Mouse (Mus musculus) thymus, postnatal 4 days (tissue): ENCODE measurements at regions not wholly inside any gene's neighbourhood (a gene's known extent, or its start where the extent isn't known, plus 50 kb on each side); places are given as distances from the start of the nearest gene placed in this dataset.
A peak's percentile ranks its signal among the peaks of the same experiment; 100 is the strongest.

Experiments
- DNase-seq: peaks from one replicate; pipeline ENCODE4 v3.0.0; 2021

- DNase-seq = no peak
Measured at GRCm38 (mm10) chr3:38820787-38821186, 66.0 kb upstream of the Fat4 start.

GRCm38 (mm10) chr3:38820315-38820714 is 66.4 kb upstream of the Fat4 start:
- DNase-seq = no peak

- DNase-seq = no peak
Measured at GRCm38 (mm10) chr3:38817651-38818050, 69.1 kb upstream of the Fat4 start.

GRCm38 (mm10) chr3:38812457-38812856 is 74.3 kb upstream of the Fat4 start:
- DNase-seq = no peak

- peak; percentile 51 for DNase-seq
Measured at GRCm38 (mm10) chr3:38811635-38812034, 75.1 kb upstream of the Fat4 start.

GRCm38 (mm10) chr3:38806469-38807055 is 80.2 kb upstream of the Fat4 start:
- DNase-seq = no peak

- no peak for DNase-seq
Measured at GRCm38 (mm10) chr3:38806036-38806435, 80.7 kb upstream of the Fat4 start.

- DNase-seq = no peak
Measured at GRCm38 (mm10) chr3:38795646-38796301, 91.0 kb upstream of the Fat4 start.

- DNase-seq = no peak
Measured at GRCm38 (mm10) chr3:38793221-38793620, 93.5 kb upstream of the Fat4 start.

GRCm38 (mm10) chr3:38788751-38789150 is 98.0 kb upstream of the Fat4 start:
- no peak for DNase-seq

GRCm38 (mm10) chr3:38783711-38784110 is 103.0 kb upstream of the Fat4 start:
- DNase-seq = no peak

- no peak for DNase-seq
Measured at GRCm38 (mm10) chr3:38783051-38783450, 103.7 kb upstream of the Fat4 start.

GRCm38 (mm10) chr3:38776743-38777366 is 109.9 kb upstream of the Fat4 start:
- no peak for DNase-seq

GRCm38 (mm10) chr3:38754632-38755123 is 132.1 kb upstream of the Fat4 start:
- no peak for DNase-seq

GRCm38 (mm10) chr3:38753446-38754205 is 133.1 kb upstream of the Fat4 start:
- DNase-seq = no peak

GRCm38 (mm10) chr3:38742155-38742554 is 144.6 kb upstream of the Fat4 start:
- no peak for DNase-seq

- DNase-seq = no peak
Measured at GRCm38 (mm10) chr3:38722606-38723005, 164.1 kb upstream of the Fat4 start.

- no peak for DNase-seq
Measured at GRCm38 (mm10) chr3:38712078-38712873, 174.5 kb upstream of the Fat4 start.

- DNase-seq = no peak
Measured at GRCm38 (mm10) chr3:38711229-38711628, 175.5 kb upstream of the Fat4 start.

- DNase-seq = no peak
Measured at GRCm38 (mm10) chr3:38707891-38708290, 178.8 kb upstream of the Fat4 start.

GRCm38 (mm10) chr3:38699206-38699605 is 187.5 kb upstream of the Fat4 start:
- no peak for DNase-seq

- no peak for DNase-seq
Measured at GRCm38 (mm10) chr3:38697871-38698270, 188.9 kb upstream of the Fat4 start.

GRCm38 (mm10) chr3:38697349-38697748 is 189.4 kb upstream of the Fat4 start:
- DNase-seq = no peak
